Mouse (Mus musculus): ENCODE data around the gene Nif3l1.

The Nif3l1 gene

DNA sequence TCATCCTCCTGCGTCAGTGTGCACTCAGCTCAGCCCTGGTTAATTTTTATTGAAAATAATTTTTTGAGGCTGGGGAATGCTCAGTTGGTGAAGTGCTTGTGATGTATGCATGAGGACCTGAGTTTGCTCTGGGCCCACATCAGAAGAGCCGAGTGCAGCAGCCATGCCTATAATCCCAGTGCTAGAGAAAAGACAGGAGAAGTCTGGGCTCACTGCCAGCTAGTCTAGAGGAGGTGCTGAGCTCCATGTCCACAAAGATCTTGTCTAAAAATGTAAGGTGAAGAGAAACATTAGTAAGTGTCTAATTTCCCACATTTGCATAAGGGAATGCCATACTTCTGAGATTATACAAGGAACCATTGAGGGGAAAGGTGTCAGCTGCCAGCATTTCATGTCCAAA, 13.9 kb downstream of the Nif3l1 start:
- DNase-seq = no peak

DNA sequence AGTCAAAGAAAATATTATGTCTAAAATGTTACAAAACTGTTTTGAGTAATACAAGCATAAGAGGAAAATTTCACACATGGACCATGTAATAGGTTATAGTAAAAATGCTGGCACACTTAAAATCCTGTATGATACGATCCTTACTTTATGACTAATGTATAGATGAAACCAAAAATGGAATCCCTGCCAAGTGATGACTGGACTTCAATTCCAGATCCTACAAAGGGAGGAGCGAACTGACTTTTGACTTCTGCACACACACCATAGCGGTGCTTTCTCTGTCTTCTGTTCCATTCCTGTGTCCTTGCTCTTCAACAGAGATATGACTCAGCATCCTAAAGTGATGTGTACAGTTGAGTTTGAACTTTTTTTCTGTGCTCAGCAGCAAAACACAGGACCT, 15.6 kb downstream of the Nif3l1 start:
- DNase-seq = no peak

DNA sequence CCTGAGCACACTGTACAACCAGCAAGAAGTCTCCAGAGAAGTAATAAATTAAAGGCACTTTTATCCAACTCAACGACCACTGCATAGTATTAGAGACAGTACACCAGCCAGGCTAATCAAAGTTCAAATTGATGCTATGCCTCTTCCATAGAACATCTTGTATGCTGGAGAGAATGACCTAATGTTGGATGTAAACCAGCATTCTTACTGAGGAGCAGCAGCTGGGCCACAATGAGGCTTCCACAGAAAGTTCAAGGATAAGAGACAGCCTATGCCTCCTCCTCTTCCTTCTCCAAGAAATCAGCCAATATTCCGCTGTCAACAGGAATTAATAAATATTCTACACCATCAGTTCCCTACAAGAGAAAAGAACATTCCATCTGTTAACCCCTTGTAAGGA, 19.0 kb downstream of the Nif3l1 start:
- DNase-seq = no peak

DNA sequence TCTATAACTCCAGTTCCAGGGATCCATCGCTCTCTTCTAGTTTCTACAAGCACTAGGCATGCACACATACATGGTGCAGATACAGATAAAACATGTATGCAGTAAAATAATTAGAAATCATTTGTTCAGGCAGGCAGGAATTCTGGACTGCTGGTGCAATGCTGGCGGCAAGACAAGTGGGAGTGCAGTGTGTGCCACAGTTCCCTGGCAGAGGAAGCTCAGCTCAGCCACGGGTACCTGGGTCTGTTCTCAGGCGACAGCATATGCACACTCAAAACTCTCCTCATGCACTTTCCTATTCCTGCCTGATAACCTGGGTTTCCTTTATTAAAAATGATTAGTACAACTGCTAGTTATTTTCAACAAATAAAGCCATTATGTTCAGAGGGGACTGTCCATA, 20.1 kb downstream of the Nif3l1 start:
- no peak for DNase-seq

DNA sequence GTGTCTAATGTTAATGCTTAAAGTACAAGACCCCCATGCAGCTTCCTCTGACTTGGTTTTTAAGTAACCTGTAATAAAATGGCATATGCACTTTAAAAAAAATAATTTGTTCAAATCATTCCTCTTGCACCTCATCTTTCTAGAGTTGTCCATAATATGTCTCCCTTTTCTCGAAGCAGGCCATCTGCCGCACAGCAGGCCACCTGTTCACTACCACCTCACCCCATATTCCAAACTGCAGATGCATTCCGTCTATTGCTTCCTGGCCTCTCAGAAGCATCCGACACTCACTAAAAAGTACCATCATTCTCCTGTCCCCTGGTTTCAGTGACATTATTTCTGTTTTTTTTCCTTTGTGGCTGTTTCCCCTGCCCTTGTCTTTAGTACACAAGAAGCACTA, 20.6 kb downstream of the Nif3l1 start:
- DNase-seq = no peak

DNA sequence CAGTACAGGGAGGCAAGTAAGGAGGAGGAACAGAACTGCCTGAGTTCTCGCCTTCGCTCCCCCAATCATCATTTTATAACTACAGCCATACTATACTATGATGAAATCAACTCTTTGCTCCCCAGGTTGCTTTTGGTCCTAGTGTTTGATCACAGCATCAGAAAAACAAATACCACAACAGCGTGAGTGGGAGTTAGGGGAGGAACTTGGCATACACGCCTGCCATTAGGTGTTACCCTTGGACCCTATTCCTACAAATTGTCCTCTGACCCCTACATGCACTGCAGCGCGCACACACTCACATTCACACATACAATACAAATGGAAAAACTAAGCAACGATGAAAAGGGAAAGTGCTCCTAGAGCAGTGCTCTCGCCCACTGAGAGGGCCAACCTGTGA, 30.7 kb downstream of the Nif3l1 start:
- no peak for DNase-seq

DNA sequence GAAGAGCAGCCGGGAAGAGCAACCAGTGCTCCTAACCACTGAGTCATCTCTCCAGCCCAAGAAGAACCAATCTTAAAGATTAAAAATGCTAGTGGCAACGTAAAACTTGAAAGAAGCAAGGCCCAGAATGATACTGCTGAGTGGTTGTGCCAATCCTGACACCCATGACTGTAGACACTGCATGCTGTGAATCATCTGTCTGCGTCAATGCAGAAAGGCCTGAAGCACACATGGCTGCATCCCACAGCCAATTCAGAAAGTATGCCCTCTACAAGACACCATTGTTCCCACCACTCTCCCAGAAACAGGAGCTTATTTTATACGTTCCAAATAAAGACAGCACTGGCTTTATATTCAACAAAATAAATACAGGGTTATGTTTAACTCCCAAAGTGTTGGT, 37.7 kb downstream of the Nif3l1 start:
- DNase-seq = no peak

DNA sequence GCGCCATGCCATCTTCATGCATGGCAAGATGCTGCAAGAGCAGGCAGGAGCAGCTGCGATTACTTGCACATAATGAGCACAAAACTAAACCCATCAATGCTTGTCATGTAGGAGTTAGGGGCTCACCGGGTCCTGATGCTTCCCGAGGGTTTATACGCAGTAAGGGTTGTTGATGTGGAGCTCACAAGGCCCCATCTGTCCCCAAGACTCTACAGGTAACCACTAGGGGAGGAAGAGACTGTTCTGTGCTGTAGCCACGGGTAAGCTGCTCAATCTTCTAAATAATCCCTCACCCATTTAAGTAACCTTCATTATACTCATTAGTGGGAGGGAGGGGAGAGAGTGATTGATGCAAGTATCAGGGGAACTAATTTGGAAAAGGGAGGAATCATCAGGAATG, 50.7 kb downstream of the Nif3l1 start:
- DNase-seq = no peak

DNA sequence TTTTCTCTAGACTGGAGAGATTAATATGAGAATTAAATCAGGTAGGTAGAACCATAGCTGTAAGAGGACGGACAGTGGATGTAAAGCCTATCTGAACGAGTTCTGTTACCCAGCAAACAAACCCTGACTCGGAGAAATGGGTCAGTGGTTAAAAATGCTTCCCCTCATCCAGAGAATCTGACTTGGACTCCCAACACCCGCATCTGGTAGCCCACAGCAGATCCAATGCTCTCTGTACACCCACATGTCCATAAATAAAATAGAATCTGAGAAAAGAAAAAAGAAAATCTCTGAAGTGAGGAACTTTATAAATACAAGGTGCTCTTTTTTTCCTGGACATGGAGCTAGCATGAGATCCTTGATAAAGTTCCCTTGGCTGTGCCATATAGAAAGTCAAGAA, 52.7 kb downstream of the Nif3l1 start:
- no peak for DNase-seq

DNA sequence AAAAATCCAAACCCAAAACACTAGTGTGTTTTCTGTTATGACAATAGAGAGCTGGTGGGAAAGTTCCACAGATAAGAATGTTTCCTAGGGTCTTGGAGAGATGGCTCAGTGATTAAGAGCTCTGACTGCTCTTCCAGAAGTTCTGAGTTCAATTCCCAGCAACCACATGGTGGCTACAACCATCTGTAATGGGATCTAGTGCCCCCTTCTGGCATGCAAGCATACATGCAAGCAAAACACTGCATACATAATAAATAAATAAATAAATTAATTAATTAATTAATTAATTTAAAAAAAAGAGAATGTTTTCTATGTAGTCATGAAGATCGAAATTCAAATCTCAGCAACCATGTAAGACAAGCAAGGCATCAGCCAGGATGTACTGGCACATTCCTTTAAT, 53.8 kb downstream of the Nif3l1 start:
- no peak for DNase-seq

DNA sequence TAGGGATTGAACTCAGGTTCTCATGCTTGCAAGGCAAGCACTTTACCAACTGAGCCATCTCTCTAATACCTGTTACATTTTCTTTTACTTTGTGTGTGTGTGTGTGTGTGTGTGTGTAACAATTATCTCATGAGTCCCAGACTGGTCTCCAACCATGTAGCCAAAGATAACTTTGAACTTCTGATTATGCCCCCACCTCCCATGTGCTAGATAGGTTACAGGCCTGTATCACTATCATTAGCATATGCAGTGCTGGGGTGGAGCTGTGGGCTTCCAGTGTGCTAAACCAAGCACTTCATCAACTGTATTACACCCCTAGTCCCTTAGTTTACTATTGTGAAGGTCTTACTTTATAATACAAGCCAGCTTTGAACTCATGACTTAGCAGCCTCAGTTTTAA, 58.2 kb downstream of the Nif3l1 start:
- DNase-seq = no peak

DNA sequence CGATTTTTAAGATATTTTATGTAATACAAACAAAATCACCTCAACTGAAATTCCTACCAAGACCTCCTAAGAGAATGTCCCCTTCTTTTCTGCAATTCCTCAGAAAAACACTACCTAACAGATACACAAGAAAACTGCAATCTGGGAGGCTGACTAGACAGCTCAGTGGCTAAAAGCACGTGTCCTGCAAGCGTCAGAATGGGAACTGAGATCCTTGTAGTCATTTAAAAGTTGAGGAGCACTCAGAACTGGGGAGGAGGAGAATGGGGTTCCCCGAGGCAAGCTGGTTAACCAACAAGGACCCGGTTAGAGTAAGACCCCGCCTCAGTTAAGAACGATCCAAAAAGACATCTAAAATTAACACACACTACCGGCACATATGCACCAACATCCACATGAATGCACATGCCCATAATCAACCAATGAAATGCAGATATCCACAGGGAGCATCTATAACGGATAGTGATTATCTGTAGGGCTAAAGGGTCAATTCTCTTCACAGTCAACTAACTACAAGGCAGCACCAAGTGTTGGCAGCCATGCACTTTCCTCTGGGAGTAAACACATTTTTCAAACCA, 58.9 kb downstream of the Nif3l1 start:
- no peak for DNase-seq

DNA sequence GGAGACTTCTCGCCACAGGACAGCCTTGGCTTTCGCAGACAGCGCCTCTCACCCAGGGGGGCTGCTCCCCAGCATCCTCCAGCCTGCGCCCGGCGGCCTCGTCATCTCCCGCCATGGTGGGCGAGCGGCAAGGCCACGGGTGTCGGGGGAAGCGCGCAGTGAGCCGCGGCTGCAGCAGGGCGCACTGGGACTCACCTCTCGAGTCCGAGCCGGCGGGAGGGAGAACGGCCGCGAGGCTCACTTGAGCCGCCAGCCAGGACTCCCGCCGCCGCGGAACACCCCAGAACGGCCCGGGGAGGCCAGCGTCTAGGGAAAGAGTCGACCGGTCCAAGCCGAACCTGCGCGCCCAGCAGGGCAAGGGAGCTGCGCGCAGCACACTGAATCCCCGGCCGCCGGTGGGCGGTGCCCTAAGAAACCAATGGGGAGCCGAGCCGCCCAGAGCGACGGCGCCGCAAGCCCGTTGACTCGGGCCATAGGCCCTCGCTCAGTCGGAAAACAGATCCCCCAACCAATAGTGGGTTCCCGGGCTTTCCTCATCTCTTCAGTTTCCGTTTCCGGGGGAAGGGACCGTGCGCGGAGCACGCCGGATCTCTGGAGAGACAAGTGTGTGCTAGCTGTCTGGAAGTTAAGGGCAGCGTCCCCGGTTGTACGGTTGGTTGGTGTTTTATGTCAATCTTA, 59.8 kb downstream of the Nif3l1 start, which contains the start of gene Orc2:
Gene Orc2, minus strand, starts transcription at position 533 of the 678 bp plus-strand sequence.
- peak; percentile 86 to 91 for DNase-seq

DNA sequence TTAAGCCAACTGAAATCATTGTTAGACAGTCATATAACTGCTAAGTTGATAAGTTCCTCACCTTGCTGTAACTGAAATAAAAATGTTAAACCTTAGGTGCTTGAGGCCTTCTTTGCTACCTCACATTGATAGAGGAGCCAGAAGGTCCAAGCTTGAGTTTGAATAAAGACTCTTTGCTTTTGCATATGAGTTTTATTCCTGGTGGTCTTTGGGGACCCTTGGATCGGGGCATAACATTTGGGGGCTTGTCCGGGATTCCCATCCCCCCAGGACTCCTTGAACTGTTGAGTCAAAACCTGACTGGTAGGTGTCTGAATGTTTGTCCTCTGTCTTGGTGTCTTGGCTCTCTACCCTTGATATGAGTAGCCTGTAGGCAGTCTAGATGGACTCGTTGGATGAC, 62.3 kb downstream of the Nif3l1 start:
- DNase-seq = no peak
